In genomic region chr15:83726741-83727140, GRCm38 (mm10) we compare ENCODE assay signal across 28 mouse cellular contexts. TPM values are rescaled to one million over a fixed set of nuclear protein-coding genes. Genes with fewer than 3 reads are reported as not detected.
"Had no signal": no experiment of that assay in that cellular context is flagged by ENCODE, and none has a peak within 500 bp of the region (broad histone marks: within the 10 kb centered on the region; RNA-seq: fewer than 3 reads in every experiment).

No protein-coding gene starts in this region.

- H3K4me2 ChIP-seq: heart, embryonic 12.5 days; hindbrain, embryonic 13.5 days; intestine, embryonic 15.5 days; limb, embryonic 13.5 days; limb, embryonic 15.5 days; liver, embryonic 12.5 days had no signal

- H3K4me3 ChIP-seq: gastrocnemius, adult 2 months; heart, embryonic 10.5 days; heart, embryonic 12.5 days; hindbrain, embryonic 13.5 days; intestine, embryonic 15.5 days; layer of hippocampus, adult 2 months; left cerebral cortex, adult 2 months; limb, embryonic 13.5 days; limb, embryonic 15.5 days; liver, embryonic 12.5 days had no signal

- H3K9ac ChIP-seq: heart, embryonic 12.5 days; hindbrain, embryonic 13.5 days; intestine, embryonic 15.5 days; limb, embryonic 13.5 days; limb, embryonic 15.5 days; liver, embryonic 12.5 days had no signal

- H3K9me3 ChIP-seq: heart, embryonic 10.5 days; heart, embryonic 12.5 days; hindbrain, embryonic 13.5 days; intestine, embryonic 15.5 days; limb, embryonic 13.5 days; limb, embryonic 15.5 days; liver, embryonic 12.5 days had no signal

- H3K27ac ChIP-seq: gastrocnemius, adult 2 months; heart, embryonic 10.5 days; hindbrain, embryonic 13.5 days; intestine, embryonic 15.5 days; layer of hippocampus, adult 2 months; left cerebral cortex, adult 2 months; limb, embryonic 13.5 days; limb, embryonic 15.5 days; liver, embryonic 12.5 days had no signal

- DNase-seq: gastrocnemius, adult 2 months; gastrocnemius, postnatal 10 days; gastrocnemius, postnatal 25 days; heart, adult 18-20 months; heart, postnatal 10 days; heart, postnatal 4 days; kidney, adult 18-20 months; kidney, adult 8-10 months; kidney, postnatal 10 days; kidney, postnatal 25 days; kidney, postnatal 4 days had no signal

- ATAC-seq: hindbrain, embryonic 16.5 days; inflammation-experienced regulatory T-cells, adult 6 months; intestine, embryonic 15.5 days; intestine, postnatal 0 days; liver, embryonic 12.5 days had no signal

- H3K36me3 ChIP-seq: heart, embryonic 12.5 days; intestine, embryonic 15.5 days; limb, embryonic 13.5 days; limb, embryonic 15.5 days; liver, embryonic 12.5 days had no signal

RNA-seq across cellular contexts. Expression of gene Scube1, which starts 1.9 kb away (rescaled TPM):
- total RNA-seq: granulocyte monocyte progenitor cell, adult 5-6 weeks had no signal
- polyA plus RNA-seq: inflammation-experienced regulatory T-cells, adult 6 months had no signal

RNA-seq across cellular contexts. Expression of gene Mpped1, which starts 52.5 kb away (rescaled TPM):
- total RNA-seq: gastrocnemius, adult 2 months; gastrocnemius, postnatal 25 days; granulocyte monocyte progenitor cell, adult 5-6 weeks; heart, adult 18-20 months; heart, adult 8-10 months; heart, postnatal 25 days; heart, postnatal 4 days; liver, adult 2 months had no signal
- polyA plus RNA-seq: heart, embryonic 14.5 days; inflammation-experienced regulatory T-cells, adult 6 months had no signal
